Mouse (Mus musculus) gastrocnemius, postnatal 10 days (tissue): ENCODE data around the gene 1700001C19Rik. TPM values are rescaled to one million over a fixed set of nuclear protein-coding genes. Genes with fewer than 3 reads are reported as not detected.
"Not testable (repeated sequence)": the region's sequence is repeated elsewhere in the genome, so short reads cannot be mapped to it uniquely, and the experiment has no call there.

Experiments used
- DNase-seq: peaks from one replicate; pipeline ENCODE4 v3.0.0; 2021; ENCODE audit warnings: mixed read lengths
- total RNA-seq, 2 experiments: library from RNA; stranded (reverse); gene quantifications; 2 replicates each; pipeline ENCODE4 v1.2.3; 2021

The 1700001C19Rik gene
- total RNA-seq, 2 experiments from 2014 or later = not detected

- no peak for DNase-seq
Measured at GRCm38 (mm10) chr17:47428831-47429304, 8.3 kb downstream of the 1700001C19Rik start.

- DNase-seq = no peak
Measured at GRCm38 (mm10) chr17:47427316-47427715, 9.9 kb downstream of the 1700001C19Rik start.

DNA sequence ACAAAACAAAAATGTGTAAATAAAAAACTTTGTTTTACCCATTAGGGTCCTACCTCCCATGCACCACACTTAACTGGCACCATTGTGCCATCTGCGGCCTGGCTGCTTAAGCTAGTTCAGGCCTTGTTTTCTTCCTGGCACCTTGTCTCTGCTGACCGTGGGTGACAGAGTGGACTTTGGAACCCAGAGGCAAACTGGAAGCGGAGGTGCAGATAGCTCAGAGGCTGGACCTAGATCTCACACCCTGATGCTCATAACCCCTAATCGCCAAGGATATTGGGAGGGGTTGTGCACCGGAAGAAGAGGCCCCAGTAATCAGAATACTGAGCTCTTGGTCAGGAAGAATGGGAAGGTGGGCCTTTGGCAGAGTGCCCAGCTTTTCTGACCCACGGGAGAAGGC is 13.0 kb downstream of the 1700001C19Rik start:
- no peak for DNase-seq

DNA sequence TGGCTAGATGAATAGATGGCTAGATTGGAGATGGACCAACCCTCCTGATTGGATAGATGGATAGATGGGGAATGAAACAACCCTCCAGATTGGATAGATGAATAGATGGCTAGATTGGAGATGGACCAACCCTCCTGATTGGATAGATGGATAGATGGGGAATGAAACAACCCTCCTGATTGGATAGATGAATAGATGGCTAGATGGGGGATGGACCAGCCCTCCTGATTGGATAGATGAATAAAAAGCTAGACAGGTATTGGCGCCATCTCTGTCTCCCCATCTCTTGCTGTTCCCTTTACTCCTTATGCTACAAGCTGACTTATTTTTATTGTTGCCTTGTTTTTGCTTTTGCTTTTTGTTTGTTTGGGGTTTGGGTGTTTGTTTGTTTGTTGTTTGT is 14.6 kb downstream of the 1700001C19Rik start:
- not testable (repeated sequence) for DNase-seq

GRCm38 (mm10) chr17:47421566-47421965 is 15.6 kb downstream of the 1700001C19Rik start:
- no peak for DNase-seq

- DNase-seq = no peak
Measured at GRCm38 (mm10) chr17:47420195-47420594, 17.0 kb downstream of the 1700001C19Rik start.

DNA sequence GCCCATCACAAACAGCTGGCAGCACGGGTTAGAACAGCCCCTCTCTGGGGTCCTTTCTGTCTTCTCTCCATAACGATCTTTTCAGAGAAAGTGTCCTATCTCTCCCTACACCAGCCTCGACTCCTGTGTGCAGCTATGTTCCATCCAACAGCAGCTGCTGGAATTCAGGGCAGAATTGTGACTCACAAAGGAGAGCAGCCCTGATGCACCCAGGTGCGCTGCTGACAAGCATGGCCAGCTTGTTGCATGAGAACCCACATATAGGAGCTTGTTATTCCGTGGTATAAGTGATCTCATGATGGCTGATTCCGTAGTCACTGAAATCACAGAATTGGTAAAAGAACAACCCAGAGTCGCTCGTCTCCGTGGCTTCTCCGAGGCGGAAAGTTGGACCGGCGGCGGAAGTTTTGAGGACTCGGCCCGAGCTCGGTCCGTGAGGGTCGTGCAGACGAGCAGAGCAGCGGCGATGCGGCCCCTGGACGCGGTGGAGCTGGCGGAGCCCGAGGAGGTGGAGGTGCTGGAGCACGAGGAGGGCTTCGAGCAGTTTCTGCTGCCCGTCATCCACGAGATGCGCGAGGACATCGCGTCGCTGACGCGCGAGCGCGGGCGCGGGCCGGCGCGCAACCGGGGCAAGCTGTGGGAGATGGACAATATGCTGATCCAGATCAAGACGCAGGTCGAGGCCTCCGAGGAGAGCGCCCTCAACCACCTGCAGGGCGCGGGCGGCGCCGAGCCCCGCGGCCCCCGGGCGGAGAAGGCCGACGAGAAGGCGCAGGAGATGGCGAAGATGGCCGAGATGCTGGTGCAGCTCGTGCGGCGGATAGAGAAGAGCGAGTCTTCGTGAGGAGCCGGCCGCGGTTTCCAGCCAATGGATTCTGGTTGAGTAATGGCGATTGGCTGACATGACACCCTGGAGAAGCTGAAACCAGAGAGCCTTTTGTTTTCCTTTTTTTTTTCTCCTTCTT is 27.0 kb downstream of the 1700001C19Rik start:
- not testable (repeated sequence) for DNase-seq

- DNase-seq = peak; percentile 69
Measured at GRCm38 (mm10) chr17:47408558-47408898, 28.6 kb downstream of the 1700001C19Rik start.

GRCm38 (mm10) chr17:47407717-47408557 is 29.2 kb downstream of the 1700001C19Rik start:
- DNase-seq = no peak

- DNase-seq = no peak
Measured at GRCm38 (mm10) chr17:47400451-47400850, 36.7 kb downstream of the 1700001C19Rik start, which contains the start of gene Guca1a. Guca1a (minus strand) TSS chr17:47400584.

DNA sequence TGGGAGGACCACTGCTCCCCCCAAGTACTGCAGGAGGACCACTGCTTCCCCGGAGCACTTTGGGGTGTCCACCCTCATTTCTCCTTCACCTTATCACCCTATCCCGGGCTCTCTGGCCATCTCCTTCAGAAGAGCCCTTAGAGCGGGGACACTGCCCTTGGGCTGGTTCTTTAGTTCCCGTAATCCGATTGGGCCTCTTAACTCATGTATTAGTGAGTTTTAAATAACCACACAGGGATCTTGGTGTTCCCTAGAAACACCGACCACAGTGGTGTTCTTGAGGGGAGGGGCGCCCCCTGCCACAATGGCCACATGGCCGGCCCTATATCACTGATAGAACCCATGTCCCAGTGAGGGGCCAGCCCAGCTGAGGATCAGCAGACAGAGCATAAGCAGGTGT is 38.1 kb downstream of the 1700001C19Rik start:
- DNase-seq = no peak

- DNase-seq = peak; percentile 51
Measured at GRCm38 (mm10) chr17:47395376-47395913, 41.7 kb downstream of the 1700001C19Rik start.

GRCm38 (mm10) chr17:47394223-47394869 is 42.8 kb downstream of the 1700001C19Rik start:
- DNase-seq = peak; percentile 17

- DNase-seq = peak; percentile 54
Measured at GRCm38 (mm10) chr17:47386649-47387048, 50.5 kb downstream of the 1700001C19Rik start.

GRCm38 (mm10) chr17:47385145-47385544 is 52.0 kb downstream of the 1700001C19Rik start, which contains the start of gene Guca1b:
Guca1b (plus strand) TSS chr17:47385393.
- DNase-seq = no peak

DNA sequence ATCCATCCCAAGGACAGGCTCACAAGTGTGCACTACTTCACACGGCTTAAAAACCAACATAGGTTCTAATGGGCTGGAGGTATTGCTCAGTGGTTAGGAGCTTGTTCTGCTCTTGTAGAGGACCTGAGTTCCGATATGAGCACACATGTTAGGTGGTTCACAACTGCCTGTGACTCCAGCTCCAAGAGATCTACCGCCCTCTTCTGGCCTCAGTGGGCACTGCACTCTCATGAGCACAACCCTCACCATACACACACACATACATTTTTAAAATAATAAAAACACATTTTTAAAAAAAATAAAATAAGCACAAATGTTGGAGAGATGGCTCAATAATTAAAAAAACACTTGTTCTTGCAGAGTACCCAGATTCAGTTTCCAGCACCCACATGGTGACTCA is 53.1 kb downstream of the 1700001C19Rik start:
- no peak for DNase-seq

GRCm38 (mm10) chr17:47383266-47383665 is 53.9 kb downstream of the 1700001C19Rik start:
- DNase-seq = no peak

- DNase-seq = no peak
Measured at GRCm38 (mm10) chr17:47381917-47382316, 55.3 kb downstream of the 1700001C19Rik start.

DNA sequence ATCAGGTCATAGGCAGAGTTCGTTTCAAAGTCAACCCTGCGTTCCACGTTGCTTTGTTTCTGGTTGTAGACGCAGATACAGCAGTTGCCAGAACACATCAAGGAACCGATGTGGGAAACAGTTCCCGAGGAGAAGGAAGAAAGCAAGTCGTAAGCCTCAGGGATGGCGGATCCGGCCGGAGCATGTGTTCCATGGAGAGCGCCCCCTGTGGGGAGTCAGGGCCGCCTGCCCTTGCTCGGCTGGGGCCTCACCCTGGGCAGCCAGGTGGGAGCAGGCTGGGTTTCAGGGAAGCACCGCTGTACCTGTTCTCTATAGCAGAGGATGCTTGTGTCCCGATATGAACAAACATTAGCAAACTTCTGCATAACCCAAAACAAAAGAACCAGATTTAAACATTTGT is 59.0 kb downstream of the 1700001C19Rik start:
- DNase-seq = no peak

DNA sequence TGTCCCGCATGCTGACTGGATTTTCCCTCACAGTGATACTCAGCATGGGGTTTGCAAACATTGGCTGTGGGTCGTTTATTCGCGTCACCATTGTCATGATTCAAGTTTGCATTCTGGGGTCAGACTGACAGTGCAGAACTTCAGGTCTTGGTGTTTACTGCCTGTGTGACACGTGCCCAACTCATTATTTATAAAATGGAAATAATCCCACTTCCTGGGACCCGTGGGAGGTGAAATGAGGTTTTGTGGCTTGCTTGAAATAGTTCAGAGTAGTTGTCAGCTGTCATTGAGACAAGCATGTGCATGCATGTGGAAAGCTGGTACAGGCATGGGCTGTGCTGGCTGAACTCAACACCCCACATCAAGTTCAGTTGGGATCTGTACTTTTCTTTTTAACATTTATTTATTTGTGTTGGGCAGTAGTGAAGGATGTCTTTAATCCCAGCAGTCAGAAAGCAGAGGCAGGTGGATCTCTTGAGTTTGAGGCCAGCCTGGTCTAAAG is 60.3 kb downstream of the 1700001C19Rik start:
- no peak for DNase-seq

- no peak for DNase-seq
Measured at GRCm38 (mm10) chr17:47373991-47374390, 63.2 kb downstream of the 1700001C19Rik start.

- peak; percentile 60 for DNase-seq
Measured at GRCm38 (mm10) chr17:47371451-47371850, 65.7 kb downstream of the 1700001C19Rik start.
